Mouse (Mus musculus): Measurements from ENCODE around the gene Fos. TPM values are rescaled to one million over a fixed set of nuclear protein-coding genes. Genes with fewer than 3 reads are reported as not detected.
"Not testable (repeated sequence)": the region's sequence is repeated elsewhere in the genome, so short reads cannot be mapped to it uniquely, and the experiment has no call there.

Fos gene
- polyA plus RNA-seq, 1 experiment, result 283 TPM

GRCm38 (mm10) chr12:85523421-85524192 lies 49.9 kb downstream of the Fos start:
- Histone ChIP-seq H3K4me3 (ENCODE audit: low read depth, low read length) (no peak overlapping the region), H3K36me3 (ENCODE audit: control insufficient read depth, insufficient read depth, low read length) (no peaks in the 10 kb centered on the region), H3K27ac (ENCODE audit: insufficient read depth, low read depth, low read length) (no peak overlapping the region), H3K4me1 (ENCODE audit: control insufficient read depth, insufficient read depth, insufficient read length, low read length) (no peaks in the 10 kb centered on the region), H3K27me3 (ENCODE audit: control insufficient read depth, insufficient read depth, low read length) (no peaks in the 10 kb centered on the region)
- TF ChIP-seq CTCF (IDR thresholded peaks at IDR 0.05; ENCODE audit: extremely low read depth, insufficient read length, insufficient replicate concordance, low read depth, low read length) (no peak), POLR2A (IDR thresholded peaks at IDR 0.05; ENCODE audit: low read depth, low read length) (no peak)
- WGBS, result 76% methylated on average over 14 of the region's 14 CpGs

- 75% methylated on average over 8 of the region's 8 CpGs for WGBS
- H3K4me3 ChIP-seq (ENCODE audit: low read depth, low read length), result no peak overlapping the region
- no peaks in the 10 kb centered on the region for H3K4me1 ChIP-seq (ENCODE audit: control insufficient read depth, insufficient read depth, insufficient read length, low read length)
- H3K27ac ChIP-seq (ENCODE audit: insufficient read depth, low read depth, low read length), result no peak overlapping the region
- H3K36me3 ChIP-seq (ENCODE audit: control insufficient read depth, insufficient read depth, low read length), result no peaks in the 10 kb centered on the region
- no peaks in the 10 kb centered on the region for H3K27me3 ChIP-seq (ENCODE audit: control insufficient read depth, insufficient read depth, low read length)
- TF ChIP-seq CTCF (IDR thresholded peaks at IDR 0.05; ENCODE audit: extremely low read depth, insufficient read length, insufficient replicate concordance, low read depth, low read length), result no peak
- no peak for TF ChIP-seq POLR2A (IDR thresholded peaks at IDR 0.05; ENCODE audit: low read depth, low read length)
Observed at GRCm38 (mm10) chr12:85524193-85524858, 50.6 kb downstream of the Fos start.

GRCm38 (mm10) chr12:85524859-85525495 lies 51.3 kb downstream of the Fos start:
- not testable (repeated sequence) for H3K27me3 ChIP-seq (ENCODE audit: control insufficient read depth, insufficient read depth, low read length); H3K4me1 ChIP-seq (ENCODE audit: control insufficient read depth, insufficient read depth, insufficient read length, low read length); H3K27ac ChIP-seq (ENCODE audit: insufficient read depth, low read depth, low read length); H3K36me3 ChIP-seq (ENCODE audit: control insufficient read depth, insufficient read depth, low read length); H3K4me3 ChIP-seq (ENCODE audit: low read depth, low read length)
- WGBS, result 30% methylated on average over 11 of the region's 11 CpGs

Other genes with a start within 250 kb of the Fos start
- 0.72 and 0.99 TPM in 2 replicates for gene Mlh3, start 203.3 kb upstream of the Fos start, polyA plus RNA-seq (2012; rRNA removed)
- gene Acyp1, start 185.5 kb upstream of the Fos start, polyA plus RNA-seq (2012; rRNA removed), result 0.57 and 0.90 TPM in 2 replicates
- 0.05 and 0.06 TPM in 2 replicates for gene Zc2hc1c, start 185.3 kb upstream of the Fos start, polyA plus RNA-seq (2012; rRNA removed)
- gene Nek9, start 134.5 kb upstream of the Fos start, polyA plus RNA-seq (2012; rRNA removed), result 7.4 and 11.1 TPM in 2 replicates
- 140 and 226 TPM in 2 replicates for gene Tmed10, start 99.0 kb upstream of the Fos start, polyA plus RNA-seq (2012; rRNA removed)
- gene Jdp2, start 125.1 kb downstream of the Fos start, polyA plus RNA-seq (2012; rRNA removed), result 2.8 and 8.2 TPM in 2 replicates
- 4.2 and 7.1 TPM in 2 replicates for gene Batf, start 212.8 kb downstream of the Fos start, polyA plus RNA-seq (2012; rRNA removed)

Data from small intestine, adult 2 months (tissue).